Mouse (Mus musculus) midbrain, postnatal 0 days (tissue): ENCODE data around the gene Suds3. TPM values are rescaled to one million over a fixed set of nuclear protein-coding genes. Genes with fewer than 3 reads are reported as not detected.
A peak's percentile ranks its signal among the peaks of the same experiment; 100 is the strongest.

Experiments used
- ATAC-seq: fragments of 200-750 bp; cut with Nextera tagmentation; 2 replicates; pipeline ENCODE4 v1.8.0; 2017; ENCODE audit warnings: moderate number of reproducible peaks, mild to moderate bottlenecking, moderate TSS enrichment, moderate library complexity; ENCODE audit not compliant: low FRiP score
- DNase-seq: peaks from one replicate; pipeline ENCODE4 v3.0.0-alpha.2; 2015; ENCODE audit warnings: low spot score
- H3K27ac ChIP-seq: fragments of 300-500 bp; sonication (generic); 2 replicates; pipeline ENCODE4 v1.5.1; 2014; ENCODE audit warnings: low read depth, mild to moderate bottlenecking, low read length, mixed read lengths
- H3K27me3 ChIP-seq: fragments of 300-500 bp; sonication (generic); 2 replicates; pipeline ENCODE4 v1.6.1; 2014; ENCODE audit warnings: low read length, control low read depth, mixed read lengths; ENCODE audit not compliant: insufficient read depth
- H3K36me3 ChIP-seq: fragments of 300-500 bp; sonication (generic); 2 replicates; pipeline ENCODE4 v1.6.1; 2014; ENCODE audit warnings: low read length, control low read depth, mixed read lengths; ENCODE audit not compliant: insufficient read depth
- H3K4me1 ChIP-seq: fragments of 300-500 bp; sonication (generic); 2 replicates; pipeline ENCODE4 v1.6.1; 2014; ENCODE audit warnings: mild to moderate bottlenecking, control low read depth, antibody characterized with exemption, low read length, mixed read lengths; ENCODE audit not compliant: insufficient read depth
- H3K4me2 ChIP-seq: fragments of 300-500 bp; sonication (generic); 2 replicates; pipeline ENCODE4 v1.6.1; 2014; ENCODE audit warnings: low read depth, mild to moderate bottlenecking, low read length, mixed read lengths; ENCODE audit not compliant: poor library complexity, severe bottlenecking
- H3K4me3 ChIP-seq: fragments of 300-500 bp; sonication (generic); 2 replicates; pipeline ENCODE4 v1.5.1; 2014; ENCODE audit warnings: low read depth, mild to moderate bottlenecking, low read length, moderate library complexity
- H3K9ac ChIP-seq: fragments of 300-500 bp; sonication (generic); replicated peaks from 2 replicates; pipeline ENCODE4 v1.6.1; 2014; ENCODE audit warnings: mild to moderate bottlenecking, low read length, moderate library complexity, mixed read lengths; ENCODE audit not compliant: poor library complexity, severe bottlenecking
- H3K9me3 ChIP-seq: fragments of 300-500 bp; sonication (generic); 2 replicates; pipeline ENCODE4 v1.6.1; 2016; ENCODE audit warnings: low read length, control low read depth
- CTCF ChIP-seq: IDR thresholded peaks from 2 replicates; pipeline ENCODE4 v1.5.1; 2016; ENCODE audit warnings: antibody characterized with exemption, mild to moderate bottlenecking
- WGBS: fragments of 180-500 bp; shearing (Covaris S2); extraction: QIAGEN DNeasy Blood & Tissue Kit; methylation state at CpG from one replicate; pipeline ENCODE4 v1.1.7; 2014; 5-methylcytosine and 5-hydroxymethylcytosine counted together
- polyA plus RNA-seq: library from polyadenylated mRNA; unstranded; fragments of >200 nt; fragmentation: Nextera tagmentation; extraction: Ambion mirVana; gene quantifications from 2 replicates; pipeline ENCODE4 v1.2.1, GENCODE M21; 2015
- total RNA-seq: library from RNA; depleted of rRNA; stranded (reverse); fragments of >200 nt; gene quantifications from 2 replicates; pipeline ENCODE4 v1.2.3, GENCODE M21; 2014; rRNA removed

Suds3 gene
- total and polyA plus RNA-seq, 2 experiments from 2014 or later: 70.9 to 95.0 TPM

DNA sequence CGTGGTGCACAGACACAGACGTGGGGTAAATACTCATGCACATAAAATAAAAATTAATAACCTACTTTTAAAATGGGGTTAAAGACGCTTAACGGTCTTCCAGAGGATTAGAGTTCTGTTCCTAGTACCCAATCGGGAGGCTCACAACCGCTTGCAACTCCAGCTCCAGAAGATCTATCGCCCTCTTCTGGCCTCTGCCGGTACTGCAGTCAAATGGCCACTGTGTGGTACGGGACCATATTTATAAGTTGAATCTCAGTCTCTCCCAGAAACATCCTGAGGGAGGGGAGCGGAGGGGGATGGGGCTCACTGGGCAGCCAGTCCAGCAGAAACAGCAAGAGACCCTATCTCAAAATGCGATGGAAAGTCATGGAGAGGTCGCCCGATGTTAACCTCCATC, 47.7 kb downstream of the Suds3 start:
- H3K36me3 ChIP-seq: no peaks in the 10 kb centered on the region
- peak; percentile 61 for TF ChIP-seq CTCF
- 84% methylated on average over 13 of the region's 13 CpGs for WGBS
- no peak for DNase-seq
- no peaks in the 10 kb centered on the region for H3K27me3 ChIP-seq
- no peak overlapping the region for H3K27ac ChIP-seq
- no peak for ATAC-seq
- H3K4me1 ChIP-seq: no peaks in the 10 kb centered on the region
- no peak overlapping the region for H3K4me3 ChIP-seq
- no peak overlapping the region for H3K9ac ChIP-seq
- H3K4me2 ChIP-seq: no peak overlapping the region
- no peaks in the 10 kb centered on the region for H3K9me3 ChIP-seq

DNA sequence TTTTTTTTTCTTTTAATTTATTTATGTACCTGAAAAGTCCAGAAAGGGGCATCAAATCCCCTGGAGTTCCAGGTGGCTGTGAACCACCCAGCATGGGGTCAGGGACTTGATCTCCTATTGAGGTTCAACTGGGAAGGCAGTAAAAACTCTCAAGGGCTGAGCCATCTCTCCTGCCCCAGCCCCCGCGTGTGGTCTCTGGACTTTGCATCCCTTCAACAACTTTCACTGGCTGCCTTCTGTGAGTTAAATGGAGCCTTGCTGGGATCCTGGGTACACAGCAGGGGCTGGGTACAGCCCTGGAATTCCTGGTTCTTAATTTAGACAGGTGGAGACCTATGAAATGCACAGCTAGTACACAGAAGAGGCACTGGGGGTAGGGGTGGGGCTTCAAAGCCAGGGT, 54.7 kb downstream of the Suds3 start:
- no peaks in the 10 kb centered on the region for H3K9me3 ChIP-seq
- no peak overlapping the region for H3K27ac ChIP-seq
- no peak for TF ChIP-seq CTCF
- ATAC-seq (no peak), DNase-seq (no peak)
- H3K9ac ChIP-seq: no peak overlapping the region
- H3K27me3 ChIP-seq: no peaks in the 10 kb centered on the region
- H3K4me1 ChIP-seq: no peaks in the 10 kb centered on the region
- no peak overlapping the region for H3K4me2 ChIP-seq
- H3K36me3 ChIP-seq: no peaks in the 10 kb centered on the region
- no peak overlapping the region for H3K4me3 ChIP-seq
- 72% methylated on average over 2 of the region's 2 CpGs for WGBS

DNA sequence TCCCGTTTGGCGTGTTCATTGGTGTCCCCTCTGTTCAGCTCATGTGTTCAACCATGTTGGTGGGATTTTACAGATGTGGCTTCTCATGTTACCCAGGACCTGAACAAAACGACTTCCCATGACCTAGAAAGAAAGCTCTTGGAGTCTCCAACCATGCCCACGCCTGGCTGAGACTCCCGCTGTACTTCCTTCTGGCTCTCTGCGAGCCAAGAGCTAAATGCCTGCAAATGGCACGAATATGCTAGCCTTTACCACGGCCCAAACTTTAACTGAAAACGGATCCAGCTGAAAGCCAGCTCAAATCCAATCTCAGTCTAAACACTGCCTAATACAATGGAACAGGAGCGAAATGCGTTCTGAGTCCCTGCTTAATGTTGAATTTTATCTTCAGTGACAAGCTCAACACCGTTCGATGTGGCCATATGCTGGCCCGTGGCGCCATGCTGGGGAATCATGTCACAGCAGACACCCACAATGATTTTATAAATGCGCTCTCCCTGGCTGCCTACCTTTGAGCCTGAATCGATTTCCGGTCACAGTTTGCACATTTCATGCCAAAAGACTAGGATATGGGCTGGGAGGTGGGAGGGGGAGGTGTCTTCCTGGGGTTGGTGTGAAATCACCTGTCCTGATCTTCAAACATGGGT, 55.3 kb downstream of the Suds3 start:
- Histone ChIP-seq H3K4me1 (no peaks in the 10 kb centered on the region), H3K4me2 (no peak overlapping the region), H3K9me3 (no peaks in the 10 kb centered on the region), H3K9ac (no peak overlapping the region), H3K4me3 (no peak overlapping the region), H3K36me3 (no peaks in the 10 kb centered on the region), H3K27ac (no peak overlapping the region), H3K27me3 (no peaks in the 10 kb centered on the region)
- TF ChIP-seq CTCF: no peak
- WGBS: 63% methylated on average over 18 of the region's 18 CpGs
- peak; percentile 27 for DNase-seq
- ATAC-seq: no peak

DNA sequence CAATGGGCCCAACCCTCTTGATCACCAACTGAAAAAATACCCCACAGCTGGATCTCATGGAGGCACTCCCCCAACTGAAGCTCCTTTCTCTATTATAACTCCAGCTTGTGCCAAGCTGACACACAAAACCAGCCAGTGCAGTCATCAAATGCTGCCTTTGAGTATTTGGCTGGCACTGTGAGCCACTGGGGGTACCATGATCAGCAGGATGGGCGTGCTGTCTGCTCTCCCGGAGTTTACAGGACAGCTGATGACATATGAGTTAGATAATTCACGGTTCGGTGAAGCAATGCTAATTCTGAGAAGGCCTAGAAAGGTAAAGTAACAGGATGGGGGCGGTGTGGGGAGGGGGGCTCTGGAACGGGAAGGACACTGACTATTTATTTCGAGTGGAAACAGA, 66.0 kb downstream of the Suds3 start:
- ATAC-seq (no peak), DNase-seq (no peak)

DNA sequence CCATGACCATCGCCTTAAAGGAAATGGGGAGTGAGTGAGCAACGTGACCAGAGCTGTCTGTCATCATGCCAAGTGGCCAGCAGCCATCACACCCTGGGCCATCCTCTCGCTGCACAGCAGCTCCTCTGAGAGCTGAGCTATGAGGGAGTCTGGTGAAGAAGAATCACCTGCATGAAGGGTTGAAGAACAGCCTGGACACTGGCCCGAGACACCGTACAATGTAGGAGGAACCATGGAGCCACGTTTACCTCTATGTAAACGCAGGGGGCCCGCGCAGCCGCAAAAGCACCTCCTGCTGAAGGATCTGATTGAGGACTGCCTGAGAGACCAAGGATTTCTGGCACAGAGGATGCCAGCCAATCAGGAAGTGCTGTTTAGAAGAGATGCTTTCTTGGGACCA, 70.8 kb downstream of the Suds3 start:
- 72% methylated on average over 10 of the region's 10 CpGs for WGBS
- no peaks in the 10 kb centered on the region for H3K36me3 ChIP-seq
- no peak for TF ChIP-seq CTCF
- ATAC-seq: no peak
- no peaks in the 10 kb centered on the region for H3K27me3 ChIP-seq
- no peak overlapping the region for H3K4me2 ChIP-seq
- H3K4me1 ChIP-seq: no peaks in the 10 kb centered on the region
- H3K27ac ChIP-seq: no peak overlapping the region
- H3K9ac ChIP-seq: no peak overlapping the region
- no peak for DNase-seq
- H3K4me3 ChIP-seq: no peak overlapping the region
- no peaks in the 10 kb centered on the region for H3K9me3 ChIP-seq

More for the DNA sequence above, 66.0 kb downstream of the Suds3 start:
- H3K4me3 ChIP-seq: no peak overlapping the region
- no peak overlapping the region for H3K9ac ChIP-seq
- no peak overlapping the region for H3K27ac ChIP-seq
- 81% methylated on average over 7 of the region's 7 CpGs for WGBS
- no peaks in the 10 kb centered on the region for H3K27me3 ChIP-seq
- no peaks in the 10 kb centered on the region for H3K9me3 ChIP-seq
- TF ChIP-seq CTCF: no peak
- no peak overlapping the region for H3K4me2 ChIP-seq
- H3K4me1 ChIP-seq: no peaks in the 10 kb centered on the region
- H3K36me3 ChIP-seq: no peaks in the 10 kb centered on the region

DNA sequence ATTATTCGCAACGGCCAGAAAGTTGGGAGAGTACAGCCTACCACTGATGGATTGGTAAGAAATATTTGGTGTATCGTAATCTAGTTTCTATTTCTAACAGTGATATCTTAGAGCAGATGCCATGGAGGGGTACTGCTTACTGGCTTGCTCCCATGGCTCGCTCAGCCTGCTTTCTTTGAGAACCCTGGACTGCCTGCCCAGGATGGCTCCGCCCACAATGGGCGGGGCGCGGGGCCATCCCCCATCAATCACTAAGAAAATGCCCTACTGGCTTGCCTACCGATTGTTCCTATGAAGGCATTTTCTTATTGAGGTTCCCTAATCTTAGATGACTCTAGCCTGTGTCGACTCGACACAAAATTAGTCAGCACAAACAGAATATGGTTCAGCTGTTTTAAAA, 73.3 kb downstream of the Suds3 start:
- no peak overlapping the region for H3K9ac ChIP-seq
- H3K9me3 ChIP-seq: no peaks in the 10 kb centered on the region
- ATAC-seq (no peak), DNase-seq (no peak)
- no peak overlapping the region for H3K4me3 ChIP-seq
- no peaks in the 10 kb centered on the region for H3K4me1 ChIP-seq
- no peaks in the 10 kb centered on the region for H3K36me3 ChIP-seq
- H3K4me2 ChIP-seq: no peak overlapping the region
- TF ChIP-seq CTCF: no peak
- no peak overlapping the region for H3K27ac ChIP-seq
- WGBS: 73% methylated on average over 11 of the region's 11 CpGs
- no peaks in the 10 kb centered on the region for H3K27me3 ChIP-seq

Other genes starting within 250 kb of the Suds3 start
- gene Taok3, start 4.0 kb upstream of the Suds3 start, total RNA-seq: 30.1 and 35.5 TPM in 2 replicates
- gene Taok3, start 4.0 kb upstream of the Suds3 start, polyA plus RNA-seq: 61.9 and 65.1 TPM in 2 replicates
- 1,240 and 1,525 TPM in 2 replicates for gene Pebp1, start 171.5 kb upstream of the Suds3 start, total RNA-seq
- gene Pebp1, start 171.5 kb upstream of the Suds3 start, polyA plus RNA-seq: 1,025 and 1,129 TPM in 2 replicates
- 1.8 and 7.1 TPM in 2 replicates for gene Vsig10, start 203.0 kb upstream of the Suds3 start, total RNA-seq
- 1.2 and 1.5 TPM in 2 replicates for gene Vsig10, start 203.0 kb upstream of the Suds3 start, polyA plus RNA-seq
- 395 and 494 TPM in 2 replicates for gene Wsb2, start 241.2 kb upstream of the Suds3 start, total RNA-seq
- 336 and 360 TPM in 2 replicates for gene Wsb2, start 241.2 kb upstream of the Suds3 start, polyA plus RNA-seq